Mouse (Mus musculus) gonadal fat pad, adult 2 months (tissue): Measurements from ENCODE around the gene P2ry12. TPM values are rescaled to one million over a fixed set of nuclear protein-coding genes. Genes with fewer than 3 reads are reported as not detected.

ENCODE experiments used
- DNase-seq: peaks from one replicate; pipeline ENCODE4 v3.0.0-alpha.2; 2012; ENCODE audit warnings: low read depth
- polyA plus RNA-seq: library from polyadenylated mRNA; depleted of rRNA; stranded (reverse); fragments of >200 nt; gene quantifications from 2 replicates; pipeline ENCODE4 v1.2.3, GENCODE M21; 2012; rRNA removed

P2ry12 gene
- polyA plus RNA-seq, 1 experiment, result 5.7 TPM

GRCm38 (mm10) chr3:59185662-59186061, 77.0 kb downstream of the P2ry12 start:
- DNase-seq, result no peak

DNA sequence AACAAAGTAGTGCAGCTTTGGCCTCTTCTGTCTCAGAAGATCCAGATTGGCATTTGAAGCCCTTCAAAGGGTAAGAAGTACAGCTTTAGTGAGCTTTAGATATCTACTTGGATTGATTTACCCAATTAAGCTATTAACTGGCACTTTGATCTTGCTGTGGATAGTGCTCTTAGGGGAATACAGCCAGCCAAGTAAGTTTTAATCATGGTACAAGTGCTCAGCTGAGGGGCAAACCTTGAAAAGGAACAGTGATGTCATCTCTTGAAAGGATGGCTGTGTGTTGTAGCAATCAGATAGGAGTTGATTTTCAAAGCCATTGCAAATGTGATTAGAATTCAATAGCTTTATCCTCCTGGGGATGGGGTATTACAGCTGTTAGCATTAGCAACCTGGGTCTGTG, 80.5 kb downstream of the P2ry12 start:
- no peak for DNase-seq

GRCm38 (mm10) chr3:59181134-59181533, 81.5 kb downstream of the P2ry12 start:
- no peak for DNase-seq

DNA sequence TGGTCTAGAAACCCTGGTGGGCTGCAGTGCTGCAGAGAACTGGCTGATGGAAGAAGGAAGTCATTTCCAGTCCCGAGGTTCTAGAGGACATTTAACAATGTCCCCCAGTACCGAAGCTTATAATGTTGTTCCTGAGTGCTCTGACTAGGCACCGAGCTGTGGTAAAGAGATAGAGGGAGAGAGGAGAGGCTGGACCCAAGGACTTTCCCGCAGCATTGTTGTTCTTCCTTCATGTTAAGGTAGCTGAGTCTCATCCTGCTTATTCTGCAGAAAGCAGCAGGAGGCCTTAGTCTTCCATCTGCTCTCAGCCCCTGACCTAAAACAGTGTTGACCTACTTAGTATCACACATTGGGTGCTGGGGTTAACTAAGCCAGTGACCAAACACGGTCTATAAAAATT, 85.8 kb downstream of the P2ry12 start:
- DNase-seq, result no peak

- no peak for DNase-seq
These were observed 87.4 kb downstream of the P2ry12 start for GRCm38 (mm10) chr3:59175234-59175633.

- no peak for DNase-seq
These were observed 88.1 kb downstream of the P2ry12 start for GRCm38 (mm10) chr3:59174426-59175154.

DNA sequence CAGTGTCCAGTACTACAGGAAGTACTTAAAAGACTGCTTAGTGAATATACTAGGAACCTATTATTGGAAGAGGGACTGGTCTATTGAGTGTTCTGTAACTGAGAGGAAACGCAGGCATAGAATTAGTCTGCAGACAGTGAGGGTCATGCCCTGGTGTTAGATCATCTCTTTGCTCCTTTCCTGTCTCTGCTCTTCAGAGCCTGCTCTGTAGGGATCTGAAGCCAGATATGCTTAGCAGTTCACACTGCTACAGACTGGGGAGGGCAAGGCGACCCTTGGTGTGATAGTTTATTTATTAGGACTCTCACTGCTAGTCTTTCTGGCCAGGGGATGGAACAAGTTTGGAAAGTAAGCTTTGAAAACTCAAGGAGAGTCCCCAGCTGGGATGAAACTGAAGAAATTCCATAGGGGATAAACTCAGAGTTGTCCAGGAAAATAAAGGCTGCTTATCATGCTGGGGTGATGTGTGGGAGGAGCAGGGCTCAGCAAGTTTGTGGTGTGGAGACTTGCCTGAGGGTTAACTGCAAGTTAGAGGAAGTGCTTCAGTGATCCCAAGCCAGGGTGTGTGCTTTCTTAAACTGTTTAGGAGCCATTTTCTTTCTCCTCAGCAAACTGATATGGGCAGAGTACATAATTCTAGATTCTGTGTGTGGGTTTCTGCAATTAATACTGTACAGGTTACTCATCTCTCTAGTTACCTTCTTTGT, 92.6 kb downstream of the P2ry12 start:
- no peak for DNase-seq

GRCm38 (mm10) chr3:59169215-59169614, 93.5 kb downstream of the P2ry12 start:
- DNase-seq, result peak; percentile 36

DNA sequence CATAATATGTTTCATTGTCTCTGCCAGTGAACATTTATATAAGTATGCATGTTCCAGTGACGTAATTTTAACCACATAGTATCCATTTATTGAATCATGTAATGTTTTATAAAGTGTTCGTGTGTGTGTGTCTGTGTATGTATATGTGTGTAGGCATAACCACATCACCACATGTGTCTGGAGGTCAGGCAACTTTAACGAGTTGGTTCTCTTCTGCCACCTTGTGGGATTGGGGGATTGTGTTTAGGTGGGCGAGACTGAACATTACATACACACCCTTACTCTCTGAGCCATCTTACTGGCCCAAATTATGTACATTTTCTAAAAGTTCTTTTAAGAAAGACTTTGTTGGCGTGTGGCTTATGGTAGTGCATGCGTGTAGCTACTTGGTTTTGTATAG, 94.2 kb downstream of the P2ry12 start:
- DNase-seq, result no peak

DNA sequence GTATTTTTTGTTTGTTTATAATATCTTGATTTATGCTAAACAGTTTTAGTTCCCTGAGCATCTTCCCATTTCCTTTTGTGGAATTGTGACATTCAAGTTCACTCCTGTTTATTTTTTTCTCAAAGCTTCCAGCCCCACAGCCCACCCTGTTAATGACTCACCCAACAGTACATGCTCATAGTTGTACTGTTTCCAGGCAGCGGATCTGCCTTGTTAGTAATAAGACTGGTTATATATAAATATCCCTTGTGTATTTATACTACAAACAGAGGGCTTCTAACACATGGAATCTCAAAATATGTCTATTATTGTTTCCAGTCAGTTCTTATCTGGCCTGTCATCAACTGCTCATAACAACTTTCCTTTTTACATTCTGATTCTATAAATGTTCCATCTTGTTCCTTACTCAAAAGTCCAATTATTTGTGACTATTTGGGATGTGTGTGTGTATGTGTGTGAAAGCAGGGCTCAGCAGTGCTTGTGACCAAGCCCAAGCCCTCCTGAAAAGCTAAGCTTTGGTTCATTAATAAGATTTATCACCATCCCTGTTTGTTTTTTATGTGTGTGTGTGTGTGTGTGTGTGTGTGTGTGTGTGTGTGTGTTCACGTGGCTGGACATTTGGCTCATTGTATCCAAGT, 95.1 kb downstream of the P2ry12 start:
- DNase-seq, result no peak

Other genes with a start within 250 kb of the P2ry12 start
- 0.11 and 0.16 TPM in 2 replicates for gene Gpr171, start 161.1 kb downstream of the P2ry12 start, polyA plus RNA-seq
- gene P2ry14, start 109.3 kb downstream of the P2ry12 start, polyA plus RNA-seq, result 1.6 and 2.7 TPM in 2 replicates
- 0.51 and 0.76 TPM in 2 replicates for gene Gpr87, start 67.8 kb downstream of the P2ry12 start, polyA plus RNA-seq
- 1.6 and 1.9 TPM in 2 replicates for gene P2ry13, start 52.0 kb downstream of the P2ry12 start, polyA plus RNA-seq
- 2.2 and 2.9 TPM in 2 replicates for gene Igsf10, start 81.5 kb upstream of the P2ry12 start, polyA plus RNA-seq